27 mouse cellular contexts compared by ENCODE assay signal in genomic region chr15:31272695-31273094, GRCm38 (mm10). TPM values are rescaled to one million over a fixed set of nuclear protein-coding genes. Genes with fewer than 3 reads are reported as not detected.
DNase-seq lines count a peak whose midpoint lies in the region; ATAC-seq and TF ChIP-seq lines count a peak whose summit lies in the region.
"Had no signal": no experiment of that assay in that cellular context is flagged by ENCODE, and none has a peak within 500 bp of the region (broad histone marks: within the 10 kb centered on the region; RNA-seq: fewer than 3 reads in every experiment).

No protein-coding gene starts in this region.

- intact Hi-C loops in heart, postnatal 25 days (cut with DNase I): no loop called here

- no peaks in the 10 kb centered on the region for H3K4me1 ChIP-seq in hindbrain, embryonic 16.5 days (ENCODE audit: control insufficient read depth, insufficient read depth, low read depth, low read length)
- no peaks in the 10 kb centered on the region for H3K4me1 ChIP-seq in hindbrain, embryonic 11.5 days (replicated peaks; ENCODE audit: control insufficient read depth, insufficient read depth, low read length)
- H3K4me1 ChIP-seq in E14TG2a.4 (replicated peaks; ENCODE audit: low read depth, low read length) (peaks cover 13% of the 10 kb centered on the region), ES-E14 (ENCODE audit: control insufficient read depth in 2 of 2, insufficient read depth in 2 of 2, low read length in 2 of 2, poor library complexity in 1 of 2) (no peaks in the 10 kb centered on the region)
- H3K4me1 ChIP-seq: embryonic facial prominence, embryonic 12.5 days; neural tube, embryonic 15.5 days had no signal

- no peak overlapping the region for H3K4me3 ChIP-seq in hindbrain, embryonic 16.5 days (ENCODE audit: low read length)
- H3K4me3 ChIP-seq in hindbrain, embryonic 11.5 days (ENCODE audit: low read depth, low read length): no peak overlapping the region
- H3K4me3 ChIP-seq in E14TG2a.4 (replicated peaks; ENCODE audit: low read length) (peak overlapping the region; percentile 62), ES-E14 (ENCODE audit: insufficient read depth in 1 of 2, low read depth in 1 of 2, low read length in 2 of 2, poor library complexity in 1 of 2, severe bottlenecking in 1 of 2) (peak overlapping the region; percentile 12 to 43; a peak in 2 of 4 replicates)
- H3K4me3 ChIP-seq: embryonic facial prominence, embryonic 12.5 days; heart, embryonic 10.5 days; layer of hippocampus, adult 2 months; liver, embryonic 12.5 days; neural tube, embryonic 15.5 days had no signal

- in situ Hi-C loops in ES-E14 (cut with MboI; ENCODE audit: low sequenced_read_pairs in 2 of 2, unreplicated experiment in 2 of 2): loop anchor here in 1 of 2 experiments (25.0 kb wide), 1 partner anchor 335 kb away; no protein-coding TSS in a partner anchor

- H3K4me2 ChIP-seq in hindbrain, embryonic 16.5 days (ENCODE audit: low read length): no peak overlapping the region
- no peak overlapping the region for H3K4me2 ChIP-seq in hindbrain, embryonic 11.5 days (replicated peaks; ENCODE audit: low read depth, low read length)
- H3K4me2 ChIP-seq: embryonic facial prominence, embryonic 12.5 days; liver, embryonic 12.5 days; midbrain, embryonic 11.5 days; neural tube, embryonic 15.5 days had no signal

- DNase-seq in cerebellum, postnatal 14 days: peak; percentile 72 to 75
- no peak for DNase-seq in cerebellum, adult 11 months
- DNase-seq in hindbrain, embryonic 11.5 days (ENCODE audit: low spot score): no peak
- no peak for DNase-seq in ES-E14 (ENCODE audit: low read depth, low spot score)
- DNase-seq in heart, postnatal 25 days (ENCODE audit: low spot score): no peak
- DNase-seq: adrenal gland, postnatal 14 days; embryo, embryonic 11 days; gastrocnemius, postnatal 14 days; heart, postnatal 4 days; kidney, adult 18-20 months; kidney, postnatal 36 days; liver, postnatal 0 days; lung, postnatal 36 days; retina, postnatal 1 day; right cerebral cortex, postnatal 14 days; thymus, postnatal 14 days had no signal

- H3K27ac ChIP-seq in hindbrain, embryonic 16.5 days (ENCODE audit: low read depth, low read length): no peak overlapping the region
- no peak overlapping the region for H3K27ac ChIP-seq in hindbrain, embryonic 11.5 days (ENCODE audit: low read depth, low read length)
- H3K27ac ChIP-seq in ES-E14 (ENCODE audit: insufficient read depth, low read depth, low read length, poor library complexity, severe bottlenecking): no peak overlapping the region
- H3K27ac ChIP-seq: embryonic facial prominence, embryonic 12.5 days; heart, embryonic 10.5 days; layer of hippocampus, adult 2 months; liver, embryonic 12.5 days; neural tube, embryonic 15.5 days had no signal

- ATAC-seq in hindbrain, embryonic 16.5 days: peak; percentile 44
- ATAC-seq in hindbrain, embryonic 11.5 days (ENCODE audit: low FRiP score): no peak
- ATAC-seq: CD4-positive, CD25-positive, alpha-beta regulatory T cell, adult 4 months; forebrain, embryonic 14.5 days; liver, postnatal 0 days had no signal

- H3K27me3 ChIP-seq in hindbrain, embryonic 16.5 days (replicated peaks; ENCODE audit: control insufficient read depth, insufficient read depth, low read length): no peaks in the 10 kb centered on the region
- H3K27me3 ChIP-seq in hindbrain, embryonic 11.5 days (ENCODE audit: control insufficient read depth, insufficient read depth, low read length): no peaks in the 10 kb centered on the region
- H3K27me3 ChIP-seq in E14TG2a.4 (ENCODE audit: insufficient read depth, low read length): peaks cover 35% of the 10 kb centered on the region
- H3K27me3 ChIP-seq: embryonic facial prominence, embryonic 12.5 days; liver, embryonic 12.5 days; neural tube, embryonic 15.5 days had no signal

- WGBS in hindbrain, embryonic 16.5 days: 74% methylated on average over 7 of the region's 7 CpGs
- whole genome bisulfite sequencing in hindbrain, embryonic 11.5 days: 80% methylated on average over 7 of the region's 7 CpGs

- no peaks in the 10 kb centered on the region for H3K9me3 ChIP-seq in hindbrain, embryonic 16.5 days (ENCODE audit: control insufficient read depth, low read length)
- no peaks in the 10 kb centered on the region for H3K9me3 ChIP-seq in hindbrain, embryonic 11.5 days (ENCODE audit: control insufficient read depth, low read length)
- H3K9me3 ChIP-seq in E14TG2a.4 (ENCODE audit: low read length) (no peaks in the 10 kb centered on the region), ES-E14 (ENCODE audit: control insufficient read depth, insufficient read depth, low read depth, low read length) (no peaks in the 10 kb centered on the region)
- H3K9me3 ChIP-seq: embryonic facial prominence, embryonic 12.5 days; G1E; heart, embryonic 10.5 days; liver, embryonic 12.5 days; neural tube, embryonic 15.5 days had no signal

- no peaks in the 10 kb centered on the region for H3K36me3 ChIP-seq in hindbrain, embryonic 16.5 days (ENCODE audit: control insufficient read depth, insufficient read depth, low read length)
- H3K36me3 ChIP-seq in hindbrain, embryonic 11.5 days (ENCODE audit: control insufficient read depth, insufficient read depth, low read length): no peaks in the 10 kb centered on the region
- H3K36me3 ChIP-seq in E14TG2a.4 (ENCODE audit: insufficient read depth, low read length) (no peaks in the 10 kb centered on the region), ES-E14 (ENCODE audit: control insufficient read depth, insufficient read depth, low read length, poor library complexity, severe bottlenecking) (no peaks in the 10 kb centered on the region)
- H3K36me3 ChIP-seq: G1E; heart, embryonic 10.5 days; neural tube, embryonic 15.5 days had no signal

- H3K9ac ChIP-seq in hindbrain, embryonic 16.5 days (ENCODE audit: low read depth, low read length): no peak overlapping the region
- no peak overlapping the region for H3K9ac ChIP-seq in hindbrain, embryonic 11.5 days (ENCODE audit: low read depth, low read length)
- no peak overlapping the region for H3K9ac ChIP-seq in ES-E14 (ENCODE audit: insufficient read depth, low read depth, low read length, poor library complexity, severe bottlenecking)
- H3K9ac ChIP-seq: embryonic facial prominence, embryonic 12.5 days; liver, embryonic 12.5 days; liver, postnatal 0 days; neural tube, embryonic 15.5 days had no signal

- no peak for TF ChIP-seq CTCF in E14TG2a.4 (conservative IDR thresholded peaks at IDR 0.05; ENCODE audit: low read length)

TF ChIP-seq in ES-E14, 5 proteins besides CTCF, POLR2A, EP300 and RAD21:
- TF ChIP-seq ZC3H11A (IDR thresholded peaks at IDR 0.05; ENCODE audit: borderline replicate concordance, low read depth, low read length): no peak
- TF ChIP-seq ZNF384 (IDR thresholded peaks at IDR 0.05; ENCODE audit: low read depth, low read length): no peak
- no peak for TF ChIP-seq MAFK (IDR thresholded peaks at IDR 0.05; ENCODE audit: insufficient read depth, low read depth, low read length)
- no peak for TF ChIP-seq CHD2 (IDR thresholded peaks at IDR 0.05; ENCODE audit: low read depth, low read length)
- TF ChIP-seq HCFC1 (IDR thresholded peaks at IDR 0.05; ENCODE audit: borderline replicate concordance, insufficient read depth, low read length): no peak

RNA-seq across cellular contexts. Expression of gene Dap, which starts 48.6 kb away (rescaled TPM):
- polyA plus RNA-seq in hindbrain, embryonic 16.5 days (2015; fragmentation: Nextera tagmentation; extraction: Ambion mirVana): 20.9 and 24.8 TPM in 2 replicates
- polyA plus RNA-seq in hindbrain, embryonic 11.5 days (2014; fragmentation: Nextera tagmentation; extraction: Ambion mirVana): 39.7 and 50.9 TPM in 2 replicates
- total RNA-seq in ES-E14 (2012; rRNA removed): 1.4 and 4.1 TPM in 2 replicates
- total RNA-seq in heart, postnatal 25 days (2021): 10 to 100 TPM; 20.4 to 20.7 TPM

Comparison
In these comparisons a context has a peak if more than half of its experiments do, and no peak if none do; other contexts are left out.
1. DNase-seq: peak in cerebellum, postnatal 14 days (2 of 2); none in cerebellum, adult 11 months (single experiment), hindbrain, embryonic 11.5 days (single experiment), ES-E14 (single experiment) and heart, postnatal 25 days (single experiment).
2. H3K4me3 ChIP-seq: peak in E14TG2a.4 (single experiment) and ES-E14 (2 of 2); none in hindbrain, embryonic 16.5 days (single experiment) and hindbrain, embryonic 11.5 days (single experiment).